Mouse (Mus musculus) lung, adult 2 months (tissue): Measurements from ENCODE around the gene Dok4.

Experiments used
- CTCF ChIP-seq: fragments of 200-500 bp; IDR thresholded peaks from 2 replicates; pipeline ENCODE4 v1.5.1; 2011; ENCODE audit warnings: mild to moderate bottlenecking, low read length, control low read depth; ENCODE audit not compliant: insufficient read depth
- POLR2A ChIP-seq: fragments of 200-500 bp; IDR thresholded peaks from 2 replicates; pipeline ENCODE4 v1.6.1; 2011; ENCODE audit warnings: low read depth, mild to moderate bottlenecking, control low read depth, low read length, borderline replicate concordance; ENCODE audit errors: extremely low read depth

GRCm38 (mm10) chr8:94907591-94908300 lies 31.6 kb upstream of the Dok4 start:
- TF ChIP-seq CTCF: no peak
- TF ChIP-seq POLR2A: no peak
